Mouse (Mus musculus): ENCODE measurements at regions not wholly inside any gene's neighbourhood (a gene's known extent, or its start where the extent isn't known, plus 50 kb on each side); places are given as distances from the start of the nearest gene placed in this dataset.
"Not testable (repeated sequence)": the region's sequence is repeated elsewhere in the genome, so short reads cannot be mapped to it uniquely, and the experiment has no call there.

- DNase-seq, result no peak
These were observed 95.7 kb downstream of the Mfap3l start for GRCm38 (mm10) chr8:60728339-60728738.

GRCm38 (mm10) chr8:60732545-60732944 is 99.9 kb downstream of the Mfap3l start:
- no peak for DNase-seq

- DNase-seq, result no peak
These were observed 103.3 kb downstream of the Mfap3l start for GRCm38 (mm10) chr8:60735961-60736360.

GRCm38 (mm10) chr8:60736401-60736800 is 103.8 kb downstream of the Mfap3l start:
- no peak for DNase-seq

GRCm38 (mm10) chr8:60736913-60737312 is 104.3 kb downstream of the Mfap3l start:
- DNase-seq, result no peak

GRCm38 (mm10) chr8:60737616-60738015 is 105.0 kb downstream of the Mfap3l start:
- no peak for DNase-seq

- peak; percentile 8 for DNase-seq
These were observed 113.2 kb downstream of the Mfap3l start for GRCm38 (mm10) chr8:60745877-60746276.

GRCm38 (mm10) chr8:60746486-60746885 is 113.9 kb downstream of the Mfap3l start:
- DNase-seq, result no peak

- no peak for DNase-seq
These were observed 123.2 kb downstream of the Mfap3l start for GRCm38 (mm10) chr8:60755704-60756415.

GRCm38 (mm10) chr8:60763959-60764358 is 126.3 kb upstream of the Hpf1 start:
- no peak for DNase-seq

GRCm38 (mm10) chr8:60773350-60773749 is 116.9 kb upstream of the Hpf1 start:
- no peak for DNase-seq

GRCm38 (mm10) chr8:60776251-60776650 is 114.0 kb upstream of the Hpf1 start:
- not testable (repeated sequence) for DNase-seq

- DNase-seq, result no peak
These were observed 105.2 kb upstream of the Hpf1 start for GRCm38 (mm10) chr8:60785049-60785448.

GRCm38 (mm10) chr8:60790453-60790852 is 99.8 kb upstream of the Hpf1 start:
- DNase-seq, result no peak

- DNase-seq, result no peak
These were observed 97.7 kb upstream of the Hpf1 start for GRCm38 (mm10) chr8:60792518-60792917.

GRCm38 (mm10) chr8:60804787-60805186 is 85.4 kb upstream of the Hpf1 start:
- DNase-seq, result no peak

- DNase-seq, result no peak
These were observed 83.4 kb upstream of the Hpf1 start for GRCm38 (mm10) chr8:60806772-60807171.

- no peak for DNase-seq
These were observed 80.4 kb upstream of the Hpf1 start for GRCm38 (mm10) chr8:60809806-60810205.

GRCm38 (mm10) chr8:60810955-60811354 is 79.3 kb upstream of the Hpf1 start:
- no peak for DNase-seq

- DNase-seq, result no peak
These were observed 64.4 kb upstream of the Hpf1 start for GRCm38 (mm10) chr8:60825676-60826442.

- no peak for DNase-seq
These were observed 63.0 kb upstream of the Hpf1 start for GRCm38 (mm10) chr8:60827241-60827640.

GRCm38 (mm10) chr8:60829093-60829492 is 61.1 kb upstream of the Hpf1 start:
- DNase-seq, result no peak

GRCm38 (mm10) chr8:60830556-60830955 is 59.7 kb upstream of the Hpf1 start:
- no peak for DNase-seq

GRCm38 (mm10) chr8:60838526-60838925 is 51.7 kb upstream of the Hpf1 start:
- DNase-seq, result no peak

Measured in gastrocnemius, postnatal 25 days (tissue).